In the genomic region with DNA sequence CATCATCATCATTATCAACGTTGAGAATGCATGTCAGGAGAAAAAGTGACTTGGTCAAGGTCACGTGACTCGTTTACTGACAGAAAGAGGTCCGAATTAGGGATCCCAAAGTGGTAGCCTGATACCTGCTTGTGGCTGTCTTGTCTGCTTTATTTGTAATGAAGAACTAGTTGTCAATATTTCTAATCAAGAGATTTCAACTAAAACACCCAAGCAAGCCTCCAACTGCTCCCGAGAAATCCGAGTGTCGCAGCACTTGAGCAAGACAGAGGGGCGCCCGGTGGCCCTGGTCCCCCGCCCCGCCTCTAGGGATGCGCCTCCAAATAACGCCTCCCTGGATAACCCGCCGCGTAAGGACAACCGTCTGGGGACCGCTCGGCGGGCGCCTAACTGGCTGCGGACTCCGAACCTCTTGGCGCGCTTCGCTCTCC, we compare ENCODE assay signal across 9 mouse cellular contexts. TPM values are rescaled to one million over a fixed set of nuclear protein-coding genes. Genes with fewer than 3 reads are reported as not detected.
A peak's percentile ranks its signal among the peaks of the same experiment; 100 is the strongest.
DNase-seq lines count a peak whose midpoint lies in the region; ATAC-seq lines count a peak whose summit lies in the region.
"Had no signal": no experiment of that assay in that cellular context is flagged by ENCODE, and none has a peak within 500 bp of the region (broad histone marks: within the 10 kb centered on the region; RNA-seq: fewer than 3 reads in every experiment).

No protein-coding gene starts in this region.

- no peaks in the 10 kb centered on the region for H3K36me3 ChIP-seq in lung, embryonic 15.5 days
- H3K36me3 ChIP-seq in embryonic facial prominence, embryonic 14.5 days (ENCODE audit: control insufficient read depth, insufficient read depth, low read length) = no peaks in the 10 kb centered on the region
- no peaks in the 10 kb centered on the region for H3K36me3 ChIP-seq in intestine, embryonic 14.5 days (ENCODE audit: control insufficient read depth, insufficient read depth, low read length)
- no peaks in the 10 kb centered on the region for H3K36me3 ChIP-seq in neural tube, embryonic 12.5 days

- peaks cover 8% of the 10 kb centered on the region; the same call in 1 of the 2 replicates for H3K4me1 ChIP-seq in lung, embryonic 15.5 days
- peaks cover 5% of the 10 kb centered on the region; the same call in 1 of the 2 replicates for H3K4me1 ChIP-seq in embryonic facial prominence, embryonic 14.5 days (ENCODE audit: control insufficient read depth, insufficient read depth, low read length)
- peaks cover 6% of the 10 kb centered on the region; the same call in 1 of the 2 replicates for H3K4me1 ChIP-seq in intestine, embryonic 14.5 days (replicated peaks; ENCODE audit: control insufficient read depth, insufficient read depth, low read length)
- H3K4me1 ChIP-seq in neural tube, embryonic 12.5 days = peaks cover 4% of the 10 kb centered on the region

- ATAC-seq in lung, embryonic 15.5 days (ENCODE audit: borderline replicate concordance, extremely low read depth, low FRiP score, low TSS enrichment) = peak; percentile 75; the same call in 1 of the 2 replicates
- peak; percentile 73 for ATAC-seq in embryonic facial prominence, embryonic 14.5 days (ENCODE audit: low read depth)
- peak; percentile 74 for ATAC-seq in intestine, embryonic 14.5 days (replicated peaks; ENCODE audit: low FRiP score, low TSS enrichment, low read depth)
- ATAC-seq in neural tube, embryonic 12.5 days (ENCODE audit: low FRiP score, low read depth) = peak; percentile 85

- peak overlapping the region; percentile 82 for H3K27ac ChIP-seq in lung, embryonic 15.5 days
- peak overlapping the region; percentile 90 for H3K27ac ChIP-seq in embryonic facial prominence, embryonic 14.5 days (replicated peaks; ENCODE audit: low read depth, low read length)
- peak overlapping the region; percentile 75 for H3K27ac ChIP-seq in intestine, embryonic 14.5 days (ENCODE audit: low read depth)
- peak overlapping the region; percentile 64 for H3K27ac ChIP-seq in neural tube, embryonic 12.5 days

- no peaks in the 10 kb centered on the region for H3K9me3 ChIP-seq in lung, embryonic 15.5 days
- no peaks in the 10 kb centered on the region for H3K9me3 ChIP-seq in embryonic facial prominence, embryonic 14.5 days (ENCODE audit: control insufficient read depth, low read length)
- no peaks in the 10 kb centered on the region for H3K9me3 ChIP-seq in intestine, embryonic 14.5 days (ENCODE audit: control insufficient read depth, low read length)
- no peaks in the 10 kb centered on the region for H3K9me3 ChIP-seq in neural tube, embryonic 12.5 days

- no peaks in the 10 kb centered on the region for H3K27me3 ChIP-seq in lung, embryonic 15.5 days
- no peaks in the 10 kb centered on the region for H3K27me3 ChIP-seq in embryonic facial prominence, embryonic 14.5 days (replicated peaks; ENCODE audit: control insufficient read depth, insufficient read depth, low read length)
- 0 out of 2 replicates have a peak, but pooled peaks cover 7% of the 10 kb centered on the region for H3K27me3 ChIP-seq in intestine, embryonic 14.5 days (replicated peaks; ENCODE audit: control insufficient read depth, insufficient read depth, low read length)
- H3K27me3 ChIP-seq in neural tube, embryonic 12.5 days (replicated peaks) = no peaks in the 10 kb centered on the region; the same call in 1 of the 2 replicates

- peak overlapping the region; percentile 74 for H3K4me3 ChIP-seq in lung, embryonic 15.5 days
- H3K4me3 ChIP-seq in embryonic facial prominence, embryonic 14.5 days (ENCODE audit: low read depth, low read length) = peak overlapping the region; percentile 83
- H3K4me3 ChIP-seq in intestine, embryonic 14.5 days (ENCODE audit: low read depth, low read length) = peak overlapping the region; percentile 60
- H3K4me3 ChIP-seq in neural tube, embryonic 12.5 days = peak overlapping the region; percentile 67

- H3K4me2 ChIP-seq in lung, embryonic 15.5 days = peak overlapping the region; percentile 93
- H3K4me2 ChIP-seq in embryonic facial prominence, embryonic 14.5 days (ENCODE audit: low read depth, low read length) = peak overlapping the region; percentile 79
- H3K4me2 ChIP-seq in intestine, embryonic 14.5 days (ENCODE audit: low read length) = peak overlapping the region; percentile 81
- H3K4me2 ChIP-seq in neural tube, embryonic 12.5 days (replicated peaks) = peak overlapping the region; percentile 75

- 1% methylated on average over 26 of the region's 26 CpGs for WGBS in lung, embryonic 15.5 days
- WGBS in embryonic facial prominence, embryonic 14.5 days = 2% methylated on average over 23 of the region's 26 CpGs
- WGBS in intestine, embryonic 14.5 days = 2% methylated on average over 26 of the region's 26 CpGs
- WGBS in neural tube, embryonic 12.5 days = 2% methylated on average over 26 of the region's 26 CpGs

- peak overlapping the region; percentile 83 for H3K9ac ChIP-seq in lung, embryonic 15.5 days
- H3K9ac ChIP-seq in embryonic facial prominence, embryonic 14.5 days (ENCODE audit: low read depth, low read length) = peak overlapping the region; percentile 92
- H3K9ac ChIP-seq in intestine, embryonic 14.5 days (ENCODE audit: low read length) = peak overlapping the region; percentile 88
- H3K9ac ChIP-seq in neural tube, embryonic 12.5 days = peak overlapping the region; percentile 83

- DNase-seq in lung, postnatal 36 days = no peak
- DNase-seq in embryonic facial prominence, embryonic 14.5 days (ENCODE audit: low spot score) = no peak
- no peak for DNase-seq in intestine, embryonic 14.5 days (ENCODE audit: low spot score)
- no peak for DNase-seq in urinary bladder, adult 2 months (ENCODE audit: low spot score)
- DNase-seq in urinary bladder, postnatal 36 days (ENCODE audit: low spot score in 2 of 2) = no peak
- DNase-seq in frontal cortex, postnatal 10 days (ENCODE audit: low spot score in 2 of 2) = no peak

RNA-seq across cellular contexts. Expression of a gene that starts 0.5 kb away (rescaled TPM):
- 9.4 and 10.3 TPM in 2 replicates for polyA plus RNA-seq in lung, embryonic 15.5 days (2015; fragmentation: Nextera tagmentation; extraction: Ambion mirVana)
- 15.6 and 19.4 TPM in 2 replicates for polyA plus RNA-seq in embryonic facial prominence, embryonic 14.5 days (2014; fragmentation: Nextera tagmentation; extraction: Ambion mirVana)
- 9.9 and 10.0 TPM in 2 replicates for polyA plus RNA-seq in intestine, embryonic 14.5 days (2014; fragmentation: Nextera tagmentation; extraction: Ambion mirVana)
- 15.5 and 19.1 TPM in 2 replicates for polyA plus RNA-seq in neural tube, embryonic 12.5 days (2016; fragmentation: Nextera tagmentation; extraction: Ambion mirVana)
- 4.5 and 8.1 TPM in 2 replicates for polyA plus RNA-seq in urinary bladder, adult 2 months (2012; rRNA removed)

RNA-seq across cellular contexts. Expression of a gene that starts 37.8 kb away (rescaled TPM):
- polyA plus RNA-seq in lung, embryonic 15.5 days (2015; fragmentation: Nextera tagmentation; extraction: Ambion mirVana) = 0.45 and 0.90 TPM in 2 replicates
- polyA plus RNA-seq in embryonic facial prominence, embryonic 14.5 days (2014; fragmentation: Nextera tagmentation; extraction: Ambion mirVana) = 30.9 and 34.4 TPM in 2 replicates
- polyA plus RNA-seq in intestine, embryonic 14.5 days (2014; fragmentation: Nextera tagmentation; extraction: Ambion mirVana) = 0.26 and 0.30 TPM in 2 replicates
- polyA plus RNA-seq in neural tube, embryonic 12.5 days (2016; fragmentation: Nextera tagmentation; extraction: Ambion mirVana) = 0.14 TPM in 1 of 2 replicates, not detected in the other
- polyA plus RNA-seq in urinary bladder, adult 2 months (2012; rRNA removed) = not detected in 2 replicates
- polyA plus RNA-seq: gonadal fat pad, adult 2 months had no signal

Comparison
In these comparisons a context has a peak if more than half of its experiments do, and no peak if none do; other contexts are left out.
1. RNA of a gene that starts 37.8 kb away (polyA plus RNA-seq): 30.9 to 34.4 TPM in embryonic facial prominence, embryonic 14.5 days; 0.45 to 0.90 TPM in lung, embryonic 15.5 days, 0.26 to 0.30 TPM in intestine, embryonic 14.5 days, 0.14 TPM in neural tube, embryonic 12.5 days and not detected in urinary bladder, adult 2 months; every median in the first group is over 10 times any median in the second.
2. Peak in every context shown above with its lines, with median percentiles within 50 percentile points of each other: ATAC-seq, H3K27ac ChIP-seq, H3K4me2 ChIP-seq, H3K4me3 ChIP-seq and H3K9ac ChIP-seq.